Mouse (Mus musculus): Measurements from ENCODE around the gene Scn5a. TPM values are rescaled to one million over a fixed set of nuclear protein-coding genes. Genes with fewer than 3 reads are reported as not detected.
A peak's percentile ranks its signal among the peaks of the same experiment; 100 is the strongest.

Scn5a gene
- polyA plus RNA-seq (2015; fragmentation: Nextera tagmentation; extraction: Ambion mirVana) = 0.79 TPM in 2 replicates

DNA sequence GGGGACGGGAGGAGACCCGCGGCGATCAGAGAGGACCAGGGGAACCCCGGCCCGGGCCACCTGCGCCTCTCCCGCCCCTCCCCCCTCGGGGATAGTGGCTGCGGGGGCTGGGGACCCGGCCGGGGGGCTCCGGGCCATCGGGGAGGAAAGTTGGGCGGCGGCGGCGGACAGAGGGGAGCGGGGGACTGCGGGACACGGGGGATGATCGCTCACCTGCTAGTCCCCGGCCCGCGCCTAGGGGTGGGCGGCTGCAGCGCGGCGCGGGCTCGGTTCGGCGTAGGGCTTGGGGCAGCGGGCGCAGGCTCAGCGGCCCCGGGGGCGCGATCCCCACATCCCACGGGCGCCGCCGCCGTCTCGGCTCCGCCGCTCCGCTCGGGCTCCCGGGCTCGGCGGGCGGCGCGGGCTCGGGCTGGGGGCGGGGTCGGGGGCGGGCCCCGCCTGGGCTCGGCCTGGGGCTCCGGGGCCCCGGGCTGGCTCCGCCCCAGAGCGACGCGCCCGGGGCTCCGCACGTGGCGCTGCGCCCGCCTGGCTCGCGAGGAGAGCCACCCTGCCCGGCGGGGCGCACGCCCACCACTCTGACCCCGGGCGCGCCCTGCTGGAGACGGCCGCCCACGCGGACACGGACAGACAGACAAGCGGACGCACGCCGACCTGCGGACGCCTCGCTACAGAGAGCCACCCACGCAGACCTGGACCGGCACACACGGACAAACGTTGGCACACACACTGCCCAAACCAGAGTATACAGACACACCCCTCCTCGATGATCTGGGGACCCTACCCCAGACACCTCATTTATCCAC, at the start of gene Scn5a:
Gene Scn5a (minus strand): TSS at position 381 of the 803 bp plus-strand sequence.
- H3K9me3 ChIP-seq = no peaks in the 10 kb centered on the region
- peak within 1 kb of the TSS; percentile 56 for H3K9ac ChIP-seq (replicated peaks)
- H3K36me3 ChIP-seq = no peaks in the 10 kb centered on the region
- H3K4me3 ChIP-seq = peak within 1 kb of the TSS; percentile 58
- H3K27ac ChIP-seq (replicated peaks) = no peak within 1 kb of the TSS
- peaks cover 42% of the 10 kb centered on the region for H3K27me3 ChIP-seq
- peak; percentile 53 for ATAC-seq (replicated peaks)
- WGBS = under 1% methylated on average over 50 of the region's 99 CpGs
- H3K4me1 ChIP-seq = peaks cover 16% of the 10 kb centered on the region
- H3K4me2 ChIP-seq (replicated peaks) = peak within 1 kb of the TSS; percentile 98

DNA sequence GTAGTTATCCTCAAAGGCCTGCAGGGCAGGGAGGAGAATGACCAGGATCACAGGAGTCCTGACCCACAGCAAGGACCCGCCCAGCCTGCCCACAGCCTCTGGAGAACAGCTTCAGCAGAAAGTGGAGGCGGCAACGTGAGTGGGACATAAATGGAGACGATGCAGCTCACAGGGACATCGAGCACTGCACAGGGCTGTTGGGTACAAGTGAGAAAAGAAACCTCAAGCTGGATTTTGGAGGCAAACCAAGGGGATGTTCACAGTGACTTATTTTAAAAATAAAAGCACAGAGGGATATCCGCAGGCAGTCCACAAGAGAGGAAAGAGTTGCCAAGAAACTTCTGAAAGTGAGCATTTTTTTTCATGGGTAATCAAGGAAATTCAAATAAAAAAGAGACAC, 48.4 kb upstream of the Scn5a start:
- Histone ChIP-seq H3K4me3 (no peak overlapping the region), H3K4me2 (replicated peaks) (no peak overlapping the region), H3K9ac (replicated peaks) (no peak overlapping the region), H3K4me1 (peaks cover 9% of the 10 kb centered on the region), H3K27ac (replicated peaks) (no peak overlapping the region), H3K36me3 (no peaks in the 10 kb centered on the region), H3K27me3 (no peaks in the 10 kb centered on the region), H3K9me3 (no peaks in the 10 kb centered on the region)
- WGBS = 80% methylated on average over 6 of the region's 6 CpGs
- ATAC-seq (replicated peaks) = no peak

DNA sequence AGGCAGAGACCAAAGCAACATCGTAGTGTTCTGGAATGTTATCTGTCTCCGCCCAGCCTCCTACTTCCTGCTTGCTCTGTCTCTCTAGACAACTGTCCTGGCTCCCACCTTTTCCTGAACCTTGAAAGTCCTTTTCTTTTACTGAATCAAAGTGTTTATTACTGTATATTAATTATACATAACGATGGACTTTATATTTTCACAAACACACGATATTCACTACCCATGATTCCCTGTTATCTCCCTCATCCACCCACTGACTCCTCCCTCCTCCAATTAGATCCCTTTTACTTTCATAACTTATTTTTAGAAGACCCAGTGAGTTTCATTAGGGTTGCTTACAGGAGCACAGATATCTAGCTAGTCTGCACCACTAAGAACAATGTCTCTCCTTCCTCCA, 45.3 kb upstream of the Scn5a start:
- H3K4me3 ChIP-seq = no peak overlapping the region
- no peaks in the 10 kb centered on the region for H3K9me3 ChIP-seq
- 83% methylated on average over 4 of the region's 4 CpGs for whole genome bisulfite sequencing
- H3K4me1 ChIP-seq = no peaks in the 10 kb centered on the region
- no peaks in the 10 kb centered on the region for H3K36me3 ChIP-seq
- no peak overlapping the region for H3K9ac ChIP-seq (replicated peaks)
- H3K27ac ChIP-seq (replicated peaks) = no peak overlapping the region
- no peak overlapping the region for H3K4me2 ChIP-seq (replicated peaks)
- H3K27me3 ChIP-seq = no peaks in the 10 kb centered on the region
- no peak for ATAC-seq (replicated peaks)

DNA sequence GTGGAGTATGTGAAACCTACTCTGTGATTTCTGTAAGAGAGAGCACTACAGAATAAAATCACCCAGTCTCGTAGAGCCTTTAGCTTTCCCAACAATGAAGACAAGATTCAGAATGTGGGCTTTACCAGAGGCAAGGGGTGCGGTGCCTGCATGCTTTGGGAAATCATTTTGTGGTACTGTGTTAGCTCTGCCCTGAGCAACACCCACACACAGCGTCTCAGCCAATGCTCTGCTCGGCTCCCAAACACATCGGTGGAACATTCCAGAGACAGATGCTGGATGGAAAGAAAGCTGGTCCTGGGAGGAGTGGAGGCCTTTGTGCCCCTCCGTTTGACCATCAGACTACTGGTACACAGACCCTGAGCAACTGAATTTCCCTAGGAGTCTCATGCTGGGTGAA, 36.0 kb upstream of the Scn5a start:
- Histone ChIP-seq H3K36me3 (no peaks in the 10 kb centered on the region), H3K27ac (replicated peaks) (no peak overlapping the region), H3K4me2 (replicated peaks) (no peak overlapping the region), H3K9ac (replicated peaks) (no peak overlapping the region), H3K4me1 (no peaks in the 10 kb centered on the region), H3K4me3 (no peak overlapping the region), H3K9me3 (no peaks in the 10 kb centered on the region), H3K27me3 (no peaks in the 10 kb centered on the region)
- no peak for ATAC-seq (replicated peaks)
- WGBS = 83% methylated on average over 6 of the region's 6 CpGs

DNA sequence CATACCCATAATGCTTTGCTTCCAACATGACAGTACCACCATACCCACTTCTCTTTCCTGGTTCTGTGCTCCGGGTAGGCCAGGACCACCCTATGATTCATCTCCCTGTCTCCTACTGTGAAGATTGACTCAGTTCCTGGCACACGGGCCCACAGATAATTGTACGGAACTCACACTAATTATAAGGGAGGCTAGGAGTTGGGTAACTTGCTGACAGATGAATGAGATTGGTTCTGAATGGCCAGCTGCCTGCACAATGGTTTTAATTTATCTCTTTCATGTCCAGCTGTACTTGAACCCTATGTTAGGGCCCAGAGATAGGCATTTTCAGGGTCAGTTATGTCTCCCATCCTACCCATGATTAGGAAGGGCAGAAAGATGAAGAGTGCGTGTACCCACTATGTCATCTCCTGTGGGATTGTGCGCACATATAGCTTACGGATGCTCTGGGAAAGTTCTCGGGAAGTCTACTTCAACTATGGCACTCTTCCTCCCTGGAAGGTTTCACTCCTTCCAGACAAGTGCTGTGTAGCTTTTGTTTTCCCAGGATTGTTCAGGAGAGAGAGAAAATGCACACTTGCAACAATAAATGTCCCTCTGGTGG, 31.8 kb upstream of the Scn5a start:
- H3K4me1 ChIP-seq = no peaks in the 10 kb centered on the region
- no peak overlapping the region for H3K4me3 ChIP-seq
- ATAC-seq (replicated peaks) = no peak
- WGBS = 77% methylated on average over 7 of the region's 7 CpGs
- H3K36me3 ChIP-seq = no peaks in the 10 kb centered on the region
- no peak overlapping the region for H3K9ac ChIP-seq (replicated peaks)
- H3K27ac ChIP-seq (replicated peaks) = no peak overlapping the region
- H3K4me2 ChIP-seq (replicated peaks) = no peak overlapping the region
- no peaks in the 10 kb centered on the region for H3K27me3 ChIP-seq
- H3K9me3 ChIP-seq = no peaks in the 10 kb centered on the region

DNA sequence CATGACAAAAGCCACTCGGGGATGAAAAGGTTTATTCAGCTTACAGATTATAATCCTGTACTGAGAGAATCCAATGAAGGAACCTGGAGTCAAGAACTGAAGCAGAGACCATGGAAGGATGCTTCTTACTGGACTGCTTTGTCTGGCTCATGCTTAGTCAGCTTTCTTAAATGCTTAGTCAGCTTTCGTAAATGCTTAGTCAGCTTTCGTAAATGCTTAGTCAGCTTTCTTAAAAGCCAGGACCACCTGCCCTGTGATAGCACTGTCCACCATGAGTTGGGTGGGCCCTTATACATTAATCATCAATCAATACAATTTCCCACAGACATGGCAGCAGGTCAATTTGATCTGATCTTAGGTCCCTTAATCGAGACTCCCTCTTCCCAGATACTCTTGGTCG, 28.1 kb upstream of the Scn5a start:
- Histone ChIP-seq H3K27me3 (no peaks in the 10 kb centered on the region), H3K4me3 (no peak overlapping the region), H3K4me2 (replicated peaks) (no peak overlapping the region), H3K27ac (replicated peaks) (no peak overlapping the region), H3K4me1 (no peaks in the 10 kb centered on the region), H3K9ac (replicated peaks) (no peak overlapping the region), H3K36me3 (no peaks in the 10 kb centered on the region), H3K9me3 (no peaks in the 10 kb centered on the region)
- no peak for ATAC-seq (replicated peaks)
- WGBS = 92% methylated on average over 5 of the region's 5 CpGs

DNA sequence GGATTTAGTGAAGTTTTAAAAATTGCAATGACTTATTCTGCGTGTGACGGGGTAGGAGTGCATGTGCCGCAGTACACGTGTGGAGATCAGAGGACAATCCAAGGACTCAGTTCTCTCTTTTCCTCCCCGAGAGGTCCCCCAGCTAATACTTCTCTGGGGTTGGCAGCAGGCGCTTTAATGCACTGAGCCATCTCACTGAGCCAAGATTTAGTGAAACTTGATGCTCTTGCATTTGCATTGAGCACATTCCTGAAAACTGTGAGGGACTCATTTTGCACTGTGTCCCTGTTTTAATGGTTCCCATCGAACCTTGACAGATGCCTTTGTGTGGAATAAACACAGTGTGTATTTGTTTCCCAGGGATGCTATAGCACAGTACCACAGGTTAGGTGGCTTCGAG, 25.8 kb upstream of the Scn5a start:
- WGBS = 66% methylated on average over 8 of the region's 8 CpGs
- Histone ChIP-seq H3K27ac (replicated peaks) (no peak overlapping the region), H3K9ac (replicated peaks) (no peak overlapping the region), H3K27me3 (no peaks in the 10 kb centered on the region), H3K9me3 (no peaks in the 10 kb centered on the region), H3K4me1 (no peaks in the 10 kb centered on the region), H3K36me3 (no peaks in the 10 kb centered on the region), H3K4me3 (no peak overlapping the region), H3K4me2 (replicated peaks) (no peak overlapping the region)
- ATAC-seq (replicated peaks) = no peak

DNA sequence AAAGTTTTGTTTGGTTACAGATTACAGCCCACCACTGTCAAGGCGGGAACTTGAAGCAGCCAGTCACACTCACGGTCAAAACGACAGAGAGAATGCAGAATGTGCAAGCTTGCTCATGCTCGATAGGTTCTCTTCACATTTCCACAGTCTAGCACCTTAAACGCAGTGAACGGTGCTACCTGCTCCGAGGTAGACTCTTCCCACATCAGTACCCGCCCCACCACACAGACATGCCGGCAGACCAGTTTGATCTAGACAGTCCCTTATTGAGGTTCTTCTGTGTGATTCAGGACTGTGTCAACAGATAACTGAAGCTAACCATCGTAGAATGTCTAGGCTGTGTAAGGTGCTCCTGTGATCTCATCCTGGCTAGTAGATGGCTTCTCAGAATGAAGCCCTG, 19.7 kb upstream of the Scn5a start:
- Histone ChIP-seq H3K27me3 (no peaks in the 10 kb centered on the region), H3K9ac (replicated peaks) (no peak overlapping the region), H3K4me3 (no peak overlapping the region), H3K27ac (replicated peaks) (no peak overlapping the region), H3K36me3 (no peaks in the 10 kb centered on the region), H3K4me1 (no peaks in the 10 kb centered on the region), H3K4me2 (replicated peaks) (no peak overlapping the region), H3K9me3 (no peaks in the 10 kb centered on the region)
- ATAC-seq (replicated peaks) = no peak
- WGBS = 90% methylated on average over 10 of the region's 10 CpGs

DNA sequence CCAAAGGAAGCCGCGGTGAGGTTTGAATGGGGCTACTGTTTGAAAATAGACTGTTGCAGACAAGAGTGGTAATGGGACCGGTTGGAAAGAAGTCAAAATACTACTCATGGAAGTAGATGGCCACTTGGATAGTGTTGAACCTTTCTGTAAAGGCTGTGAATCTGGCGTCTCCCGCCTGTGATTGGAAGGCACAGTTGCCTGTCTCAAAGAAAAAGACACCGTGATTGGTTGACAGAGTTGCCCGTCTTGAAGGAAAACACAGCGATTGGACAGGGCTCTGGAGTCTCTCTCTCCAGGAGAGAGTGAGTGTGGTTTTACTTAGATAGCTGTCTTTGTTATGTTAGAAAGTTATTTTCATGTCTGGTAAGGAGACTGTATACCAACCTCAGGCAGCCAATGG, 18.5 kb upstream of the Scn5a start:
- Histone ChIP-seq H3K9ac (replicated peaks) (no peak overlapping the region), H3K27me3 (no peaks in the 10 kb centered on the region), H3K36me3 (no peaks in the 10 kb centered on the region), H3K9me3 (no peaks in the 10 kb centered on the region), H3K27ac (replicated peaks) (no peak overlapping the region), H3K4me2 (replicated peaks) (no peak overlapping the region), H3K4me3 (no peak overlapping the region), H3K4me1 (no peaks in the 10 kb centered on the region)
- ATAC-seq (replicated peaks) = no peak
- WGBS = 77% methylated on average over 8 of the region's 8 CpGs

DNA sequence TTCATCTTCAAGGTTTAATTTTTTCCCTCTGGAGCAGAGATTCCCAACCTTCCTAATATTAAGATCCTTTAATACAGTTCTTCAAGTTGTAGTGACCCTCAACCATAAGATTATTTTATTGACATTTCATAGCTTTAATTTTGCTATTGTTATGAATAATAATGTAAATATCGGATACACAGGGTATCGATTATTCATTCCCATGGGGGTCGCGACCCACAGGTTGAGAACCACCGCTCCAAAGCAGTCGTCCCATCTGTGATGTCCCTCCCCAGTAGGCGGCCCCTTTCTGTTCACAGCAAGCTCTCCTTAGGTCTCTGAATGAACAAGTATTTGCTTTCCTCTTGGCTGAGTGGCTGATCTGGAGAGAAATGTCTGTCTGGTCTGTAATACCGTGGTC, 10.8 kb upstream of the Scn5a start:
- 93% methylated on average over 8 of the region's 8 CpGs for WGBS
- Histone ChIP-seq H3K9me3 (no peaks in the 10 kb centered on the region), H3K4me1 (peaks cover 5% of the 10 kb centered on the region; the same call in 1 of the 2 replicates), H3K9ac (replicated peaks) (no peak overlapping the region), H3K4me3 (no peak overlapping the region), H3K27ac (replicated peaks) (no peak overlapping the region), H3K4me2 (replicated peaks) (no peak overlapping the region), H3K36me3 (no peaks in the 10 kb centered on the region), H3K27me3 (no peaks in the 10 kb centered on the region)
- no peak for ATAC-seq (replicated peaks)

DNA sequence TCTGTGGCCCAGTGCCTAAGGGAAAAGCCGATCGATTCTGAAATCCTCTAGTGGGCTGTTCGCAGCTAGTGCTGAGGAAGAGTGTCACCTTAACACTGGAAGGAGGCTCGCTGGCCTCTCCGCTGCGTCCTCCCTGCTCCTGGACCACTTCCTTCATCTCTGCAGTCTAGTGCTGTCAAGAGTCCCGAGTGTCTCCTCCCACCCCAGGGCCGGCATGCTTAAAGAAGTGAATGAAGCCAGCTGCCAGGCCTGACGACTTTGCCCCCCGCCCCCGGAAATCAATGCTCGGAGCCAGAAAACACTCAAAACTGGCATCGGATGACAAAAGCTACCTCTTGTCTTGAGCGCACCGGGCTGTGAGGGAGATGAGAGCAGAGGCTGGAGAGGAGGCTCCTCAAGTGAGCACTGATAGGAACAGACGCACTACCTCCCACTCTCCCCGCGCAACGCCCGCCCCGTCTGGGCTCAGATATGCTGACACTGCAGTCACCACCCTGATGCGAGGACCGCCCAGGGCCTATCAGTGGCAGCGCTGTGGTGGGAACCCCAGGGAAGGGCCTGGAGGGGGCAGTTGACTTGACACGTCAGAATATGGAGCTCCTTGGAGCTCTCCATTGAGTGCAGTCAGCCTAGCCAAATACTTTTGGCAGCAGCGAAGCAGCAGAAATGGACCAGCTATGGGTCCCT, 10.1 kb upstream of the Scn5a start:
- Histone ChIP-seq H3K27ac (replicated peaks) (no peak overlapping the region), H3K4me3 (no peak overlapping the region), H3K36me3 (no peaks in the 10 kb centered on the region), H3K4me2 (replicated peaks) (no peak overlapping the region), H3K4me1 (peaks cover 5% of the 10 kb centered on the region; the same call in 1 of the 2 replicates), H3K9ac (replicated peaks) (no peak overlapping the region), H3K9me3 (no peaks in the 10 kb centered on the region), H3K27me3 (no peaks in the 10 kb centered on the region)
- 46% methylated on average over 26 of the region's 26 CpGs for WGBS
- no peak for ATAC-seq (replicated peaks)

DNA sequence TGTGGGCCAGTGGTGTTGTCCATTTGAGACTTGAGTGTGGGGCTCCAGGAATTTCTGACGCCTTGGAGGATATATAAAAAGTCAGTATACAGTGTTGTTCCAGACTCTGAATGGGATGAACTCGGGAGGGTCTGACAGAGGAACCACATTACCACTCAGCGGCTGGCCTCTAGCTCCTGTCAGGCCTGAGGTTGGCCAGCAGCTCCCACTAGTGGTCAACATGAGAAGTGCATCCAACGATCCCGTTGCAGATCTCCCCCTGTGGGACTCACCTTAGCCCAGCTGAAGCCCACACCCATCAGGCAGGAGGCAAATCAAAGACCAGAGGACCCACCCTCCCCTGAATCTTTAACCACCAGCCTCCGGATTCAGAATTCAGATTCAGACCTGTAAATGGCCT, 1.9 kb upstream of the Scn5a start:
- Histone ChIP-seq H3K27ac (replicated peaks) (no peak overlapping the region), H3K9ac (replicated peaks) (no peak overlapping the region), H3K27me3 (peaks cover 37% of the 10 kb centered on the region), H3K9me3 (no peaks in the 10 kb centered on the region), H3K4me1 (peaks cover 16% of the 10 kb centered on the region), H3K4me2 (replicated peaks) (no peak overlapping the region), H3K4me3 (no peak overlapping the region), H3K36me3 (no peaks in the 10 kb centered on the region)
- ATAC-seq (replicated peaks) = peak; percentile 57; the same call in 1 of the 2 replicates
- 2% methylated on average over 6 of the region's 6 CpGs for WGBS
